Mouse (Mus musculus): ENCODE measurements around the gene Atp5s.

Gene Atp5s

GRCm38 (mm10) chr12:69781480-69781879 lies 56.7 kb downstream of the Atp5s start:
- DNase-seq, result no peak

DNA sequence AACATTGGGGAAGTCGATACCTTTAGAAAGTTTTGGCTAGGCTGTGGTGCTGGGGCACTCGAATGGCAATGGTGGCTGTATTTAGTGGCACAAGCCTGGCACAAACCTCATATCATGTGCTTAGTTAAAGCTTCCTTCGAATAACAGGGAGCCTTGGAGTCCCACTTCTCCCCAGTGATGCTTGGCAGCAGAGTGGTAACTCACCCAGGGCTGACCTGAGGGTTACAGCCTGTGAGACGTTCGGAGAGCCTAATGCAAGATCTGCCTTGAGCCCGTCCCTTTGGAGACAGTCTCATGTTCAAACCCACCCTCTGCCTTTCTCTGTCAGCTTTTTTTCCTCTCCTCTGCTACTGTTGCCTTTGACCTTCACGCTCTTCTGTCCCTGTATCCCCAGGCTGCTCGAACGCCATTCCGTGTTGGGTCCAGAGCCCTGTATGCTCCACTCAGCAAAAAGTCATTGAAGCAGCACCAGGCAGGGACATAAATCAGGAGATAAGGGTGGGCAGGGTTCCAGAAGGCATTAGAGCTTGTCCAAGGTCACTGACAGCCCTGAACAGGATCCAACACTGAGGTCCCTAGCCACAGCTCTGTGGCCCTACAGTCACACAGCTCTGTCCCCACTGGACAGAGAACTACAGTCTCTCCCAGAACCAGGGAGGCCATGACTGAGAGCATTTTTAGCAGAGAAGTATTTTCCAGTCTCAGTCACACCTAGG lies 57.3 kb downstream of the Atp5s start:
- DNase-seq, result no peak

DNA sequence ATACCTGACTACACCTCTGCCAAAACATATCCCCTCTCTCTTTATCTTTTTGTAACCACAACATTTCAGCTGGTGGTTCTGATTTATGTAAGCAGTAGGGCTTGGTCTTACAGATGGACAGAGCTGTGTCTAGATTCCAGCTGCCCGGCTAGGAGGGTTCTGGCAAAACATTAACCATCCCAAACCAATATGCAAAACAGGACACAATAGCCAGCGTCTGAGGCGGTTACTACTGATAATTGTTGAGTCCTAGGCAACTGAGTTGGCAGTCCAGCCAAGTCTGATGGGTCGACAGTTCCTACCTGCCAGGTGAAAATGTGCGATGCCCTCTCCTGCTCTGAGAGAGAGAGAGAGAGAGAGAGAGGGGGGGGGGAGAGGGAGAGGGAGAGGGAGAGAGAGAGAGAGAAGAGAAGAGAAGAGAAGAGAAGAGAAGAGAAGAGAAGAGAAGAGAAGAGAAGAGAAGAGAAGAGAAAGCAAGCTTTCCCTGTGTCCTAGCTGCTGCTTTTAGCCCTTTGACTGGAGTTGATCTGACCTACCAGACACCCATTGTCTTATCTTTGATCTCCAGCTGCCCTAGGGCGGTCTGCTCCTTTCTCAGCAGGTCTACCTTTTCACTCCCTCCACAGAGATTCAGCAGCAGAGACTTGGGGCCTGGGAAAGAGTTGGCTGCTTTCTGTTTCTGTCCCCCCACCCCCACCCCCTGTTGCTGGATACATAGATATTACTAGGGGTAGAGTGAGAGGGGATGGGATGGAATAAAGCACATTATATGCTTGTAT lies 58.7 kb downstream of the Atp5s start:
- no peak for DNase-seq

- no peak for DNase-seq
Observed at GRCm38 (mm10) chr12:69785471-69785870, 60.7 kb downstream of the Atp5s start.

DNA sequence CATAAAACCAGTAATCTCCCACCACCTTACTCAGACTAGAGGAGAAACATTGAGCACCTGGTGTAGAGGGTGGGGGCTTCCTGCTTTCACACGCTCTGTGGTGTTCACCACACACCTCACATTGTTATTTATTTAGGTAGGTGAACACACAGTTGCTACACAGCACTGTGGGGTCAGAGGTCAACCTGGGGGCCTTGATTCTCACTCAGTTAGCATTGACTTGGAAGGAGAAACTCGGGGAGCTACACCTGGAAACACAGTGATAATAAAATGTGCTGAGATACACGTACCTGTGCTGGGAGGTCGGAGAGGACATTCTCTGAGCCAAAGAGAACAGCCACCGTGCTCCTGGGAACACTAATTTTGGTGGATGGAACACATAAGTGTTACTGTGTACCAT lies 63.6 kb downstream of the Atp5s start:
- DNase-seq, result no peak

DNA sequence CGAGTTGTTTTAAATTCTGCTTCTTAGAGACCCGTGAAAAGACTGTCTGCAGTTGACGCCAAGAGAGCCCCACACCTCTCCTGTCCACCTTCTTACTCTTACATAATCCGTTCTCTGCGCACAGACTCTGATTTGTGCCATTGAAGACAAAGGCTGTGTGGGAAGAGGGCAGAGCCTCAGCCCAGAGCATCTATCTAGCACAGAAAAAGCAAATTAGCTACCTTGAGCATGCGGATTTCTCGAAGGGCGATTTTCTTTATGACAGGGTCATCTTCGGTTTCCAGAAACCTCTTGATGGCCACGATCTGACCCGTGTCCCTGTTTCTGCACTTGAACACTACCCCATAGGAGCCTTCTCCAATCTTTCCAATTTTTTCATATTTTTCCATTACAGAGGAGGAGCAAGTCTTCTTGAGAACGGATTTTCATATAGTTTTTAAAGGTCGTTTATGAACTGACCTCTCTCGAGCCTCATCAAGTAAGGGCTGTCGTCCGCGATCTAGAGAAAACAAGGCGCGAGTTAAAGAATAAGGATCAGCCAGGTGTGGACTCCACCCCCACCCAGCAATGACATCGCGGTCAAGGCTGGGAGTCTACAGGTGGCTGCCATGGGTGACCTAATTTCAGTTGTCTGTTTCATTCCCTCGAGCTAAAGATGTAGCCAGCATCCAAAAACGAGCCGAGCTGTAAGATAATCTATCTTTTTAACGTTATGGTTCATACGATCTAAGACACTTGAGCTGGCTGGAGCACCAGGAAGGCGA lies 65.2 kb downstream of the Atp5s start:
- DNase-seq, result no peak

DNA sequence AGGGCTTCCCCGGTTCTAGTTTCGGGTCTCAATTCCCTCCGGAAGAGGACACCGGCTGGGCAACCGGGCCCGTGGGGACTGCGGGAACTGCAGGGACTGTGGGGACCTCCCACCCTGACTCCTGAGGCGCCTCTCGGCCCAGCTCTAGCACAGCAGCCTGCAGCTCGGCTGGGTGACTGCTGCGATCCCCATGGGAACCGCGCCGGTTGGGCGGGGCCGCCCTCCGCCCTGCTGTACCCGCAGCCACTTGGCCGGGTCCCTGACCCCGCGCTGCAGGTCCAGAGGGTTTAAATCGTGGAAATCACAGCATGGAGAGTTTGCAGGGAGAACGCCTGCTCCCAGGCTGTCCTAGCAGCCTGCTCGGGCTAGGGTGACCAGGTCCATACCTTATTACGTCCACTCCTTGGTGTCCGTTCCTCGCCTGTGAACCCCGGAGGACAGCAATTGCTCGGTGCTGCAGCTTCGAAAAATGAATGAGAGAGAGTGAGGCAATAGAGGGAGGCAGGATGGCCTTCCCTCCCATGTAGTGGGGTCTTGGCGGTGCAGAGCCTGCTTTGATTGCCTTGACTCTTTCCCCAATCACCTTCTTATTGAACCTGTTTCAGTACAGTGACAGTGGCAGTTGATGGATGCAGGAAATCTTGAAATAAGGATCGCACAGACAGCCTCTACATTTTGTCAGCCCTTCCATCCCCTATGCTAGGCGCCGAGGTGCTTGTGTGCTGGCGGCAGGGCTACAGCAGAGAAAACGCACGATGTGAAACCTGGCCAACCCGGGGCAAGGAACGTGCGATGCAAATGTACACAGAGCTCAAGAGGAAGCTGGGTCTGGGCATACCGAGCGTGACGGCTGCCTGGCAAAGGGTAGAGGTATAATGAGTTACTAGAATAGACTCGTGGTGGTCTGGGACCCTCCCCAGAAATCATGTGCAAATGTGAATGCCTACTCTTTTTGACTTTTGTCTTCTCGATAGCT lies 66.1 kb downstream of the Atp5s start, which contains the start of gene Cdkl1:
Gene Cdkl1 (minus strand): TSS at position 738 of the 976 bp plus-strand sequence.
- peak; percentile 79 for DNase-seq

Measured in lung, postnatal 10 days (tissue).